Mouse (Mus musculus) C2C12 (cell line): ENCODE measurements around the gene Aff3. TPM values are rescaled to one million over a fixed set of nuclear protein-coding genes. Genes with fewer than 3 reads are reported as not detected.

Source experiments
- H3K27me3 ChIP-seq: one replicate; pipeline ENCODE4 v1.6.1; 2011; ENCODE audit not compliant: control insufficient read depth, insufficient read depth, insufficient read length
- H3K36me3 ChIP-seq: one replicate; pipeline ENCODE4 v1.6.1; 2011; ENCODE audit not compliant: control insufficient read depth, insufficient read depth
- H3K4me3 ChIP-seq: one replicate; pipeline ENCODE4 v1.5.1; 2011; ENCODE audit warnings: mild to moderate bottlenecking, control low read depth; ENCODE audit not compliant: poor library complexity, insufficient read depth, severe bottlenecking
- H3K79me2 ChIP-seq: one replicate; pipeline ENCODE4 v1.6.1; 2011; ENCODE audit not compliant: control insufficient read depth, insufficient read depth
- H3K79me3 ChIP-seq: one replicate; pipeline ENCODE4 v1.6.1; 2011; ENCODE audit warnings: low read depth, control low read depth
- H3ac ChIP-seq: one replicate; pipeline ENCODE3; 2011; ENCODE audit warnings: low read depth; ENCODE audit not compliant: control insufficient read depth, insufficient read length
- CEBPB ChIP-seq: IDR thresholded peaks from one replicate; pipeline ENCODE4 v1.6.1; 2011; ENCODE audit warnings: low read depth, mild to moderate bottlenecking, control low read depth, moderate library complexity
- CTCF ChIP-seq: IDR thresholded peaks from one replicate; pipeline ENCODE4 v1.5.1; 2011; ENCODE audit not compliant: control insufficient read depth, insufficient read depth, insufficient read length
- FOSL1 ChIP-seq: IDR thresholded peaks from one replicate; pipeline ENCODE4 v1.8.0; 2011; ENCODE audit warnings: mild to moderate bottlenecking, low read length; ENCODE audit not compliant: poor library complexity, insufficient read depth, severe bottlenecking
- MAX ChIP-seq: IDR thresholded peaks from one replicate; pipeline ENCODE4 v1.6.1; 2011; ENCODE audit warnings: mild to moderate bottlenecking, control low read depth
- MYOD1 ChIP-seq: IDR thresholded peaks from one replicate; pipeline ENCODE4 v1.6.1; 2011; ENCODE audit warnings: low read depth; ENCODE audit not compliant: control insufficient read depth, insufficient read length
- MYOG ChIP-seq: IDR thresholded peaks from one replicate; pipeline ENCODE4 v1.6.1; 2011; ENCODE audit not compliant: control insufficient read depth, insufficient read length; ENCODE audit errors: extremely low read depth
- USF1 ChIP-seq: IDR thresholded peaks from one replicate; pipeline ENCODE4 v1.6.1; 2011; ENCODE audit warnings: low read depth, mild to moderate bottlenecking, control low read depth, moderate library complexity
- polyA plus RNA-seq: library from polyadenylated mRNA; unstranded; fragments of >200 nt; fragmentation: generic; extraction: Trizol; gene quantifications from one replicate; pipeline ENCODE4 v1.2.1, GENCODE M21; 2012; ENCODE audit warnings: missing spikeins

Aff3 gene
- polyA plus RNA-seq, 1 experiment, result not detected

- Histone ChIP-seq H3K36me3 (no peaks in the 10 kb centered on the region), H3K27me3 (no peaks in the 10 kb centered on the region), H3K79me2 (no peaks in the 10 kb centered on the region), H3K4me3 (no peak overlapping the region), H3K79me3 (no peaks in the 10 kb centered on the region), H3ac (no peak overlapping the region)
- TF ChIP-seq USF1, result no peak
- TF ChIP-seq CTCF, result no peak
- no peak for TF ChIP-seq MYOD1
- no peak for TF ChIP-seq MAX
- no peak for TF ChIP-seq CEBPB
- TF ChIP-seq FOSL1, result no peak
- no peak for TF ChIP-seq MYOG
These were observed 176.9 kb downstream of the Aff3 start for GRCm38 (mm10) chr1:38487884-38488283.

DNA sequence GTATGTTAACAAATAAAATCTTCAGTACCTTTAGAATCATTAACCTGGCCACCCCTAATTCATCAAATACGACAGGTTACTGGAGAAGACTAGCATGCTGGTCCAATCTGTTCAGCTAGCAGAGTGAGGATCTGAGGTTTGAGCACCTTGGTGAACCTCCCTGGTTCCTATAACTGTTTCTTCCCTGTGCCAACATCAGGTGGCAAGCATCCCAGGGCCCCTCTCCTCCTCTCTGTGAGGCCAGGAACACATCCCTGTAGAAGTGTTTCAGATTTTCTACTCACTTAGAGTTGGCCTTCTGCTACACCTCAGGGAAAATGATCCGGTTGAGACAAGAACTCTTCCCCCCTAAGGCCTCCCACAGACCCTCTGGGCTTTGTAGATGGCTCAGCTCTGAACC lies 181.6 kb downstream of the Aff3 start:
- no peaks in the 10 kb centered on the region for H3K36me3 ChIP-seq
- no peak overlapping the region for H3K4me3 ChIP-seq
- TF ChIP-seq MAX, result no peak
- no peak for TF ChIP-seq FOSL1
- TF ChIP-seq MYOD1, result no peak
- no peak for TF ChIP-seq USF1
- TF ChIP-seq MYOG, result no peak
- TF ChIP-seq CTCF, result no peak
- TF ChIP-seq CEBPB, result no peak
- H3K27me3 ChIP-seq, result no peaks in the 10 kb centered on the region
- H3K79me3 ChIP-seq, result no peaks in the 10 kb centered on the region
- H3ac ChIP-seq, result no peak overlapping the region
- no peaks in the 10 kb centered on the region for H3K79me2 ChIP-seq

- no peaks in the 10 kb centered on the region for H3K79me3 ChIP-seq
- no peak overlapping the region for H3ac ChIP-seq
- no peak overlapping the region for H3K4me3 ChIP-seq
- peaks cover 5% of the 10 kb centered on the region for H3K27me3 ChIP-seq
- H3K36me3 ChIP-seq, result no peaks in the 10 kb centered on the region
- no peak for TF ChIP-seq MYOD1
- no peak for TF ChIP-seq MAX
- TF ChIP-seq USF1, result no peak
- no peak for TF ChIP-seq CTCF
- TF ChIP-seq FOSL1, result no peak
- no peak for TF ChIP-seq CEBPB
- no peak for TF ChIP-seq MYOG
- H3K79me2 ChIP-seq, result no peaks in the 10 kb centered on the region
These were observed 186.5 kb downstream of the Aff3 start for GRCm38 (mm10) chr1:38478246-38478743.

GRCm38 (mm10) chr1:38470817-38471216 lies 193.9 kb downstream of the Aff3 start:
- TF ChIP-seq MYOD1, result no peak
- TF ChIP-seq USF1, result no peak
- no peak for TF ChIP-seq FOSL1
- TF ChIP-seq CEBPB, result no peak
- no peak for TF ChIP-seq CTCF
- TF ChIP-seq MAX, result no peak
- no peak for TF ChIP-seq MYOG
- Histone ChIP-seq H3ac (no peak overlapping the region), H3K36me3 (no peaks in the 10 kb centered on the region), H3K27me3 (peaks cover 5% of the 10 kb centered on the region), H3K79me2 (no peaks in the 10 kb centered on the region), H3K79me3 (no peaks in the 10 kb centered on the region), H3K4me3 (no peak overlapping the region)

- H3ac ChIP-seq, result no peak overlapping the region
- no peaks in the 10 kb centered on the region for H3K79me2 ChIP-seq
- H3K79me3 ChIP-seq, result no peaks in the 10 kb centered on the region
- no peak overlapping the region for H3K4me3 ChIP-seq
- TF ChIP-seq MYOD1 (no peak), FOSL1 (no peak)
- H3K36me3 ChIP-seq, result no peaks in the 10 kb centered on the region
- H3K27me3 ChIP-seq, result peaks cover 2% of the 10 kb centered on the region
These were observed 194.6 kb downstream of the Aff3 start for GRCm38 (mm10) chr1:38470166-38470565.

DNA sequence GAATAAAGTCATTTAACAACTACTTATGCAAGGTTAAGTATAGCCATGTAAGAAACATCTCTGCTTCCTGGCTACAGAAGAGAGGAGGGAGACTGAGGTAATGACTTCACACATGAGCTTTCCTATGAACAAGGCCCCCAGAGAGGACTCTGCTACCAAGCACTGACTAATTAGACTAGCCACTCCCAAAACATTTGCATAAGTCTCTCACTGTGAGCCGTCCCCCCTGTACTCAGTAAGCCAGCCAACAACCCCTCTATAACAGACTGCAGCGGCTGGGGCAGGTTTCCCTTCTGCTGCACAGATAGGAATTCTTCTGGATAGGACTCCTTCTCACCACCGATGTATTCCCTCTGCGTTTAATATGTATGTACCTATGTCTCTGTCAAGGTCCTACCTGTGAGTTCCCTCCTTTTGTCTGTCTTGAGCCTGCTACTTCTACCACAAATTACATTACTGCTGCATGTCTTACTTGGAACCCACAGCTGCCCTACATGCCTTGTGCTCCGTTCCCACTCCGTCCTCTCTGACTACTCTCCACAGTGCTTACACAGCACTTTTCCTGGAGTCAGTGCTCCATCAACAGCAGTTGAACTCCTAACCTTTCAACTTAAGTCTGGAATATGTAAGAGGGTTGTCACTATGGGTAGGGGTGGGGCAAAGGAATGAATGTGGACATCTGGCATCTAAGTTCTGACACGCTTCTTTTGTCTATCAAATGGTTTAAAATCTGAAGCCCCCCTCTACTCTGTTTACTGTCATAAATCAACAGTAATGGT lies 197.3 kb downstream of the Aff3 start:
- no peaks in the 10 kb centered on the region for H3K79me2 ChIP-seq
- no peaks in the 10 kb centered on the region for H3K27me3 ChIP-seq
- no peak overlapping the region for H3ac ChIP-seq
- no peaks in the 10 kb centered on the region for H3K79me3 ChIP-seq
- no peaks in the 10 kb centered on the region for H3K36me3 ChIP-seq
- TF ChIP-seq USF1, result no peak
- TF ChIP-seq FOSL1, result no peak
- TF ChIP-seq MYOD1, result no peak
- no peak overlapping the region for H3K4me3 ChIP-seq
